Mouse (Mus musculus): ENCODE results near the gene Arhgap44.

DNA sequence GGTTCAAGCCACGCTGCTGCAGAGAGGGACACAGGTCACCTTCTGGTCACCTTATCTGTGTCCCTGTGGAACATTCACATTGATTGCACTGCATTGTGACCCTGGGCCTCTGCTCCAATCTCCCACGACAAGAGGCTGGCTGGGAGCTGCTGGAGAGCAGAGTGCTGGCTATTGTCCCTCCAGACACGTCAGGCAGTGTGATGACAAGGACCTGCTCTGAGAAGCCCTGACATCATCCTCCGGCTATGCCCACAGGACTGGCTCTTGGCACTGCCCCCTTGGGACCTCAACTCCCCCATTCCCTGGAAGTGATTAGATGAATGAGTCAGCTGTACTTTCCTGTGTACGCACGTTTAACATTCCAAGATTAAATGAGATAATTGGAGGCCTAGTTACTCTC lies 46.7 kb upstream of the Arhgap44 start:
- TF ChIP-seq USF1 (IDR thresholded peaks at IDR 0.05; ENCODE audit: low read depth) (no peak), POLR2A (IDR thresholded peaks at IDR 0.05; ENCODE audit: insufficient read length, low read depth) (no peak), SRF (IDR thresholded peaks at IDR 0.05; ENCODE audit: control insufficient read depth, insufficient read length, low read depth) (no peak), TCF12 (IDR thresholded peaks at IDR 0.05; ENCODE audit: insufficient read depth, poor library complexity, severe bottlenecking) (no peak), POLR2AphosphoS2 (IDR thresholded peaks at IDR 0.05; ENCODE audit: insufficient read length, low read depth) (no peak), E2F4 (IDR thresholded peaks at IDR 0.05; ENCODE audit: insufficient read depth) (no peak), MAX (IDR thresholded peaks at IDR 0.05; ENCODE audit: low read depth) (no peak), TCF3 (IDR thresholded peaks at IDR 0.05; ENCODE audit: insufficient read length, low read depth) (no peak), REST (IDR thresholded peaks at IDR 0.05; ENCODE audit: insufficient read depth, insufficient read length) (no peak), MYOG (IDR thresholded peaks at IDR 0.05; ENCODE audit: control insufficient read depth in 1 of 3, insufficient read depth in 1 of 3, insufficient read length in 2 of 3, low read depth in 2 of 3) (no peak), CEBPB (IDR thresholded peaks at IDR 0.05; ENCODE audit: insufficient read depth, poor library complexity, severe bottlenecking) (no peak)

Measured in myocyte (in vitro differentiated cells).